Mouse (Mus musculus): ENCODE results near the gene Metap2.

Metap2 gene

GRCm38 (mm10) chr10:93897043-93897646 lies at the start of gene Metap2:
Metap2 (minus strand) TSS chr10:93897093.
- no peak for DNase-seq (ENCODE audit: low read depth, low spot score)

GRCm38 (mm10) chr10:93945843-93946499 lies 49.1 kb upstream of the Metap2 start:
- DNase-seq (ENCODE audit: low read depth, low spot score): no peak

DNA sequence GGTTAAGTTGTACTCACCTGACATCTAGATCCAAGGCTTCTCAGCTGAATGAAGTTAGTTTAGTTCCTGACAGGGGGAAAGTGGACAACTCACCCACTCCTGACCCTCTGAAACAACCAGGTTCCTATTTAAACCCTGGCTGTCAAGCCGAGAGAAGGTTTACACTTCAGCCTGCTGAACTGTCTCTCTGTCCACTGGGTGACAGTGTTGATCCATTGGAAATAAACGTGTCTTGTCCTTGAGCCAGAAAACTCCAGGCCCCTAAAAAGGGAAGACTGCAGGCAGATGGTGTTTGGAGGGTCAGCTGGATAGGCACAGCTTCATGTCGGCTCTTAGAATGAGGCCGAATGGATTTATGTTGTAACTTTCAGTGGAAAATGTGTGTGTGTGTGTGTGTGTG lies 48.5 kb upstream of the Metap2 start:
- no peak for DNase-seq (ENCODE audit: low read depth, low spot score)

DNA sequence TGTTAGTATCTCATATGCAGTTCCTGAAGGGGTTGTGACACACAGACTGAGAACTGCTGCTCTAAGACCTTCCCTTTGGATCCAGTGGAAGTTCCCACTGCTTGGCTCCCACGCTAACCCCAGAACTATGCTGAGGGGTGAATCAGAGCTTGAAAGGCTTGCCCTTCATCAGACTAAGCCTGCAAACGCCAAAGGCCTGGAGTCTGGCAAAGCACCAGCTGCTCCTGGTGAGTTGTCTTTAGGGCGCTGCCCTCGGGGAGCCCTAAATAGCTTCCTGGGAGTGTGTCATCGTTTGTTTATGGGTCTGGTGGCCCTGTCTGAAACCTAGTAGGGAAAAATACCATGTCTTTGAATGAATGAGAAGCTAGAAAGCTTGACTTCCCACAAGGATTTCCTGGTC lies 47.3 kb upstream of the Metap2 start:
- no peak for DNase-seq (ENCODE audit: low read depth, low spot score)

DNA sequence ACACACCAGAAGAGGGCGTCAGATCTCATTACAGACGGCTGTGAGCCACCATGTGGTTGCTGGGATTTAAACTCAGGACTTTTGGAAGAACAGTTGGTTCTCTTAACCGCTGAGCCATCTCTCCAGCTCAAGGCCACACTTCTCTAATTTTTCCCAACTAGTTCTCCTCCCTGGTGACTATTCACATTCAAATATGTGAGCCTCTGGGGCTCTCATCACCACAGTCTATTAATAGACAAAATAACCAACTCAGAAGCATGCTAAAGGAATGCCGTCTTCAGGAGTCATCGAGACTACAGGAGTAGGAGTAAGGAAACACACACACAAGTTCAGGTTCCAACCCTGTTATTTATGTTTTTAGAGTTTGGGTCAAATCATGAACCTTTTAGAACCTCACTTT lies 43.4 kb upstream of the Metap2 start:
- no peak for DNase-seq (ENCODE audit: low read depth, low spot score)

DNA sequence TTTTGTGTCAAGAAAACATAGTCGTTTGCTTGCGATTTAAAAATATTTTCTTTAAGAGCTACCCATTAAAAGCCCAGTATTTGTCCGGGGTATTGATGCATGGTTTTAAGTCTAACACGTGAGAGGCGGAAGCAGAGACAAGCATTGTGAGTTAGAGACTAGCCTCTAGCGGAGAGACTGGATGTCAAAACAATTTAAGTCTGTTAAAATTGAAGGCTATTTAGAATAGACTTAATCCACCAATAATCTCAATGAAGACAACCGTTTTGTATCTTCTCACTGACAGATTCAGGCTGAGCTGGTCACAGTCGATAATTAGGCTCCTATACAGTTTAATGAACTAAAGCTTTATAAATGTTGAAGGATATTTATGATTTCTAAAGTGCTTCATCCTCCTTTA lies 42.8 kb upstream of the Metap2 start:
- DNase-seq (ENCODE audit: low read depth, low spot score): no peak

- no peak for DNase-seq (ENCODE audit: low read depth, low spot score)
These were observed 42.0 kb upstream of the Metap2 start for GRCm38 (mm10) chr10:93938844-93939271.

DNA sequence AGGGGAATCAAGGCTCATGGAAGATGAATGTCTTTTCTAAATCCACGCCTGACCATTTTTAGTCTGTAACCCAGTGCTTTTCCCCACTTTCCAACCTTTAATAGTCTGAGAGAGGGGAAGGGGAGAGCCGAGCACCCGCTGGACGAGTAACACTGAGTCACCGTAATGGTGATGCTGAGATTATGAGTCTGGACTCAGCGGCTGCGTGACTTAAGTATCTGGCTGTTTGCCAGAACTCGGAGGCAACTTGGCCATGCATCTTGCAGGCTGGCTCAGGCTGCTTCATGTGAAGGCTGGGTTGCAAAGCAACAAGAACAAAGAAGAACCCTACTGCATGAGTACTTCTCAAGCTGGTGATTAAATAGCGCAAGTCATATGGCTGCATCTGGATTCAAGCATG lies 37.1 kb upstream of the Metap2 start:
- no peak for DNase-seq (ENCODE audit: low read depth, low spot score)

GRCm38 (mm10) chr10:93932861-93933260 lies 36.0 kb upstream of the Metap2 start:
- DNase-seq (ENCODE audit: low read depth, low spot score): no peak

GRCm38 (mm10) chr10:93932020-93932419 lies 35.1 kb upstream of the Metap2 start:
- DNase-seq (ENCODE audit: low read depth, low spot score): no peak

GRCm38 (mm10) chr10:93931431-93931830 lies 34.5 kb upstream of the Metap2 start:
- DNase-seq (ENCODE audit: low read depth, low spot score): no peak

GRCm38 (mm10) chr10:93930236-93930824 lies 33.4 kb upstream of the Metap2 start:
- DNase-seq (ENCODE audit: low read depth, low spot score): no peak

DNA sequence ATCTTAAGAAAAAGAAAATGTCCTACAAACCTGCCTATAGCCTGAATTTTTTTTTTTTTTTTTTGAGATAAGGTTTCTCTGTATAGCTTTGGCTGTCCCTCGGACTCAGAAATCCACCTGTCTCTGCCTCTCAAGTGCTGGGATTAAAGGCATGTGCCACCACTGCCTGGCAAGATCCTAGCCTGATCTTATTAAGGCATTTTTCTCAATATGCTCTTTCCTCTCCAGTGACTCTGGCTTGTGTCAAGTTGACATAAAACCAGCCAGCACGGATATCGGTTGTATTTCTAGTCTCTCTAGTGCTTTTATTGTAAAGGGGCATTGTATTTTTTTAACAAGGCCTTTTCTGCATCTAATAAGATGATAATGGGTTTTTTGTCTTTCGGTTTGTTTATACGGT lies 27.8 kb upstream of the Metap2 start:
- no peak for DNase-seq (ENCODE audit: low read depth, low spot score)

DNA sequence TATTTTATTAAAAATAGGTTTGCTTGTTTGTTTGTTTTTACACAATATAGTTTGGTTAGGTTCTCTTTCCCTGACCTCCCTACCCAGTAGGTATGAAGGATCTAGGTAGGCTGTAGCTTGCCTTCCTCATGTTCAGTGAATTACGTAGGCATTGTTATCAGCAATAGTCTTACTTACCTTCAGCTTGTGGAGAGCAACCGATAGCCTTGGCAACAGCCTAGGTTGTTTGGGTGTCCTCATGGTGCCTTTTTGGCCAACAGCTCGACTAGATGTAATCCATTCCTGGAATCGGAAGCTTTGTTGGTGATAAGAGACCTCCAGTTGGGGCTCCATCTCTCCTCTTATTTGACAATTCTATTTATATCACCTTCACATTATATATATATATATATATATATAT lies 24.3 kb upstream of the Metap2 start:
- DNase-seq (ENCODE audit: low read depth, low spot score): no peak

GRCm38 (mm10) chr10:93919227-93919626 lies 22.3 kb upstream of the Metap2 start:
- no peak for DNase-seq (ENCODE audit: low read depth, low spot score)

- no peak for DNase-seq (ENCODE audit: low read depth, low spot score)
These were observed 21.8 kb upstream of the Metap2 start for GRCm38 (mm10) chr10:93918701-93919100.

DNA sequence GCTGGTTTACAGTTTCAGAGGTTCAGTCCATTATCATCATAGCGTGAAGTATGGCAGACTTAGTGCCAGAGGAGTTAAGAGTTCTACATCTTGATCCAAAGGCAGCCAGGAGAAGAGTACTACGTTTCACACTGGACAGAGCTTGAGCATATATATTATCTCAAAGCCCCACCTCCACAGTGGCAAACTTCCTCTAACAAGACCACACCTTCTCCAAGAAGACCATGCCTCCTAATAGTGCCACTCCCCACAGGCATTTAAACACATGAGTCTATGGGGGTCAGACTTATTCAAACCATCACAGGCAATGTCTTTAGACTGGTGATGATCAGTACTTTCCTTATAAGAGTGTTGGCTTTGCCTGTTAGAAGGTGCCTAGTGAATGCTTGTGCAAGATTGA lies 21.2 kb upstream of the Metap2 start:
- no peak for DNase-seq (ENCODE audit: low read depth, low spot score)

GRCm38 (mm10) chr10:93916778-93917177 lies 19.9 kb upstream of the Metap2 start:
- DNase-seq (ENCODE audit: low read depth, low spot score): peak; percentile 63

GRCm38 (mm10) chr10:93915531-93916275 lies 18.8 kb upstream of the Metap2 start:
- no peak for DNase-seq (ENCODE audit: low read depth, low spot score)

GRCm38 (mm10) chr10:93913525-93913924 lies 16.6 kb upstream of the Metap2 start:
- DNase-seq (ENCODE audit: low read depth, low spot score): no peak

GRCm38 (mm10) chr10:93912917-93913316 lies 16.0 kb upstream of the Metap2 start:
- no peak for DNase-seq (ENCODE audit: low read depth, low spot score)

DNA sequence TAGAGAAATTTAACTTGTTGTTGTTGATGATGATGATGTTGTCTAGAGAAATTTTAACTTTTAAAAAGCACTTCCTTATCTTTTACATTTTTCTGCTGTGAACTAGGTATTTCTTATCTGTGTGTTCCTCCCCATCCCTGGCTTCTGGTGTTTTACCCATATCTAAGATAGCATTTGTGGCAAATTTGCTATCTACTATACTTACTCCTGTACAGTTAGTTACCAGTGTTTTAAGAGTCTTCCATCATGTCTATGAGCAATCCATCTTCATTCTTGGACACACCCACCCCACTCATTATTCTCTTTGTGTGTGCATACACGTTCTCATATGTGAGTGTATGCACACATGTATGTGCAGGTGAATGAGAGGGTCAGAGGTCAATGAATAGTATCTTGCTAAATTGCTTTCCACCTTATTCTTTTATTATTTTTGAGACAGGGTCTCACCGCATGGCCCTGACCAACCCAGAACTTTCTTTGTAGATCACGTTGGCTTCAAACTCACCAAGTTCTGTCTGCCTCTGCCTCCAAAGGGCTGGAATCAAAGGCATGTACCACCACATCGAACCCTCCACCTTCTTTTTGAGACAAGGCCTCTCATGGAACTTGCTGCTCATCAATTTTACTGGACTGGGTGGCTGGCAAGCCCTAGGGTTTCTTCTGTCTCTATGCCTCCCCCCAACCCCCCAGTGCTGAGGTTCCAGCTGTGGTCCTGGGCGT lies 15.4 kb upstream of the Metap2 start:
- no peak for DNase-seq (ENCODE audit: low read depth, low spot score)
